Mouse (Mus musculus): ENCODE results near the gene Pbx2. TPM values are rescaled to one million over a fixed set of nuclear protein-coding genes. Genes with fewer than 3 reads are reported as not detected.

Pbx2 gene
- total RNA-seq, 2 experiments from 2014 or later = 66.9 to 69.5 TPM

DNA sequence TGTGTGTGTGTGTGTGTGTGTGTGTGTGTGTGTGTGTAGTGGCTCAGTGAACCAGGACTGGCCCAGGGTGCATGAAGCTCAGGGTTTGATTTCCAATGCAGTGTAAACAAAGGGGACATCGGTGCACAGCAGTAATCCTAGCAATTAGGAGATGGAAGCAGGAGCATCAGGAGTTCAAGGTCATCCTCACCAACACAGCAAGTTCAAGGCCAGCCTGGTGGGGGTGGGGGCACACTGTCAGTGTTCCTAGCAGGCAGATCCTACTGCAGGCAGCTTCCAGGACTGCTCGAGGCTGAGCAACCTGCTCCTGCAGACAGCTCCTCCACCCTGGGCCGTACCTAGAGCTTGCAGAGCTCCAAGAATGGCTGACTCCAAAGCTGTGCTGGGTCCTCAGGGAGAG lies 28.5 kb upstream of the Pbx2 start:
- no peak for TF ChIP-seq CTCF (conservative IDR thresholded peaks at IDR 0.05)
- no peak for DNase-seq (ENCODE audit: low spot score in 2 of 2)
- Histone ChIP-seq H3K4me3 (no peak overlapping the region), H3K27ac (no peak overlapping the region)

GRCm38 (mm10) chr17:34563354-34563753 lies 27.7 kb upstream of the Pbx2 start:
- TF ChIP-seq CTCF (conservative IDR thresholded peaks at IDR 0.05) = no peak
- Histone ChIP-seq H3K27ac (no peak overlapping the region), H3K4me3 (no peak overlapping the region)
- DNase-seq (ENCODE audit: low spot score in 2 of 2) = no peak

- peak within 1 kb of the TSS; percentile 80 for H3K27ac ChIP-seq
- TF ChIP-seq CTCF (conservative IDR thresholded peaks at IDR 0.05) = no peak
- DNase-seq (ENCODE audit: low spot score in 2 of 2) = no peak
- H3K4me3 ChIP-seq = peak within 1 kb of the TSS; percentile 36
These were observed 27.1 kb upstream of the Pbx2 start, which contains the start of gene Notch4 for GRCm38 (mm10) chr17:34564003-34564421. TSS of gene Notch4 (plus strand) at chr17:34564268.

- DNase-seq (ENCODE audit: low spot score in 2 of 2) = no peak
- Histone ChIP-seq H3K4me3 (peak overlapping the region; percentile 36), H3K27ac (peak overlapping the region; percentile 80)
These were observed 26.3 kb upstream of the Pbx2 start for GRCm38 (mm10) chr17:34564796-34565195.

DNA sequence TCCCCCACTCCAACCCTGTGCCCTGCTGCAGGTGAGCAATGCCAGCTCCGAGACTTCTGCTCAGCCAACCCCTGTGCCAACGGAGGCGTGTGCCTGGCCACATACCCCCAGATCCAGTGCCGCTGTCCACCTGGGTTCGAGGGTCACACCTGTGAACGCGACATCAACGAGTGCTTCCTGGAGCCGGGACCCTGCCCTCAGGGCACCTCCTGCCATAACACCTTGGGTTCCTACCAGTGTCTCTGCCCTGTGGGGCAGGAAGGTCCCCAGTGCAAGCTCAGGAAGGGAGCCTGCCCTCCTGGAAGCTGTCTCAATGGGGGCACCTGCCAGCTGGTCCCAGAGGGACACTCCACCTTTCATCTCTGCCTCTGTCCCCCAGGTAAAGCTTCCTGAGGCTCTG lies 23.8 kb upstream of the Pbx2 start:
- H3K4me3 ChIP-seq = no peak overlapping the region
- no peak for TF ChIP-seq CTCF (conservative IDR thresholded peaks at IDR 0.05)
- DNase-seq (ENCODE audit: low spot score in 2 of 2) = no peak
- no peak overlapping the region for H3K27ac ChIP-seq

More at GRCm38 (mm10) chr17:34564796-34565195, 26.3 kb upstream of the Pbx2 start:
- TF ChIP-seq CTCF (conservative IDR thresholded peaks at IDR 0.05) = no peak

DNA sequence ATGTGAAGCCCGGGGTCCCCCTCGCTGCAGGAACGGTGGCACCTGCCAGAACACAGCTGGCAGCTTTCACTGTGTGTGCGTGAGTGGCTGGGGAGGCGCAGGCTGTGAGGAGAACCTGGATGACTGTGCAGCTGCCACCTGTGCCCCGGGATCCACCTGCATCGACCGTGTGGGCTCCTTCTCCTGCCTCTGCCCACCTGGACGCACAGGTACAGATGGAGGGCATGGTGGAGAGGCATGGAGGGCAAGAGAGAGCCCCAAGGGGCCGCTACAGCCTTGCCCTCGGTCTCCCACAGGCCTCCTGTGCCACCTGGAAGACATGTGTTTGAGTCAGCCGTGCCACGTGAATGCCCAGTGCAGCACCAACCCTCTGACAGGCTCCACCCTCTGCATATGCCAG lies 22.6 kb upstream of the Pbx2 start:
- H3K27ac ChIP-seq = no peak overlapping the region
- DNase-seq (ENCODE audit: low spot score in 2 of 2) = no peak
- TF ChIP-seq CTCF (conservative IDR thresholded peaks at IDR 0.05) = no peak
- no peak overlapping the region for H3K4me3 ChIP-seq

- DNase-seq (ENCODE audit: low spot score in 2 of 2) = no peak
- Histone ChIP-seq H3K27ac (no peak overlapping the region), H3K4me3 (no peak overlapping the region)
- TF ChIP-seq CTCF (conservative IDR thresholded peaks at IDR 0.05) = no peak
These were observed 21.1 kb upstream of the Pbx2 start for GRCm38 (mm10) chr17:34569919-34570318.

DNA sequence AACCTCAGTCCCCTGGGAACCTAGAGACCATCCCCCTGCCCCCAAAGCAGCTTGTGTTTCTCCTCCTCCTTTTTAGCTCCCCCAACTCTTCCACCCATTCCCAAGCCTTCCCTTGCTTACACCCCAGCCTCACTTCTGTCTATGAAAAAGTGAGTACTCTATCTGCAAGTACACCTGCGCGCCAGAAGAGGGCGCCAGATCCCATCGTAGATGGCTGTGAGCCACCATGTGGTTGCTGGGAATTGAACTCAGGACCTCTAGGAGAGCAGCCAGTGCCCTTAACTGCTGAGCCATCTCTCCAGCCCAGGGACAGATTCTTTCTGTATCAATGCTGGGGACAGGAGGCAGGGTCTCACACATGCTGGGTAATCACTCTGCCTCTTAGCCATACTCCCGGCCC lies 19.2 kb upstream of the Pbx2 start:
- H3K27ac ChIP-seq = no peak overlapping the region
- peak; percentile 68 for TF ChIP-seq CTCF (conservative IDR thresholded peaks at IDR 0.05)
- DNase-seq (ENCODE audit: low spot score in 2 of 2) = no peak
- H3K4me3 ChIP-seq = no peak overlapping the region

GRCm38 (mm10) chr17:34572361-34572760 lies 18.7 kb upstream of the Pbx2 start:
- TF ChIP-seq CTCF (conservative IDR thresholded peaks at IDR 0.05) = no peak
- Histone ChIP-seq H3K27ac (no peak overlapping the region), H3K4me3 (no peak overlapping the region)
- no peak for DNase-seq (ENCODE audit: low spot score in 2 of 2)

DNA sequence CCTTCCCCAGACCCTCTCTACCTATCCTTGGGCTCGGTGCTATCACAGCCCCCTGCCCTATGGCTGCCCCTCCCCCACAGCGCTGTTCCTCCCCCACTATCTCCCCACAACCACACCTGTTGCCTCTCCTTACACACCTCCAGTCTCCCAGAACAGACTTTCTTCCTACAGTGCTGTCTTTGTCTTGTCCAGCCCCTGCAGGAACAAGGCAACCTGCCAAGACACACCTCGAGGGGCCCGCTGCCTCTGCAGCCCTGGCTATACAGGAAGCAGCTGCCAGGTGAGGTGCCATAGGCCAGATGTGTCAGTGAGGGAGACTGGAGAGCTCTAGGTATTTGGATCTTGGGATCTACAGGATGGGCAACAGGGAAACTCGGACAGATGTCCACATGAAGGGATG lies 14.5 kb upstream of the Pbx2 start:
- no peak for TF ChIP-seq CTCF (conservative IDR thresholded peaks at IDR 0.05)
- H3K27ac ChIP-seq = no peak overlapping the region
- H3K4me3 ChIP-seq = no peak overlapping the region
- DNase-seq (ENCODE audit: low spot score in 2 of 2) = no peak

DNA sequence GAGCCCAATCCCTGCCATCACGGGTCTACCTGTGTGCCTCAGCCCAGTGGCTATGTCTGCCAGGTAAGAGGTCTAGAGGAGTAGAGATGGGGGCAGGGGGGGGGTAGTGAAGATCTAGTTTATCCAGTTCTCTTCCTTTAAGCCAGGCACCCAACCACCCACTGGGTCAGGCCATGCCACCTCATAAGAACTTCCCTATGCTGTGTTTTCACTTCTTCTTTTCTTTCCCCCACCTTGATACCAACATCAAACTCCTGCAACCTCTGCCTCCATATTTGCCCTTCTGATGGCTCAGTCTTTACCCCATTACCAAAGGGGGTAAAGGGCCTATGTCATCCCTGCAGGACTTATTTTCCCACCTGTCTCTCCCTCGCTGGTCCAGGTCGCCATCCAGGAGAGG lies 13.0 kb upstream of the Pbx2 start:
- Histone ChIP-seq H3K4me3 (no peak overlapping the region), H3K27ac (no peak overlapping the region)
- no peak for TF ChIP-seq CTCF (conservative IDR thresholded peaks at IDR 0.05)
- no peak for DNase-seq (ENCODE audit: low spot score in 2 of 2)

DNA sequence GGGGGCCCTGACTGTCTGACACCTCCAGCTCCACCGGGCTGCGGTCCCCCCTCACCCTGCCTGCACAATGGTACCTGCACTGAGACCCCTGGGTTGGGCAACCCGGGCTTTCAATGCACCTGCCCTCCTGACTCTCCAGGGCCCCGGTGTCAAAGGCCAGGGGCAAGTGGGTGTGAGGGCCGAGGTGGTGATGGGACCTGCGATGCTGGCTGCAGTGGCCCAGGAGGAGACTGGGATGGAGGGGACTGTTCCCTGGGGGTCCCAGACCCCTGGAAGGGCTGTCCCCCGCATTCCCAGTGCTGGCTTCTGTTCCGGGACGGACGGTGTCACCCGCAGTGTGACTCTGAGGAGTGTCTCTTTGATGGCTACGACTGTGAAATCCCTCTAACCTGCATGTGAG lies 8.5 kb upstream of the Pbx2 start:
- TF ChIP-seq CTCF (conservative IDR thresholded peaks at IDR 0.05) = no peak
- no peak overlapping the region for H3K4me3 ChIP-seq
- no peak overlapping the region for H3K27ac ChIP-seq
- DNase-seq (ENCODE audit: low spot score in 2 of 2) = no peak

DNA sequence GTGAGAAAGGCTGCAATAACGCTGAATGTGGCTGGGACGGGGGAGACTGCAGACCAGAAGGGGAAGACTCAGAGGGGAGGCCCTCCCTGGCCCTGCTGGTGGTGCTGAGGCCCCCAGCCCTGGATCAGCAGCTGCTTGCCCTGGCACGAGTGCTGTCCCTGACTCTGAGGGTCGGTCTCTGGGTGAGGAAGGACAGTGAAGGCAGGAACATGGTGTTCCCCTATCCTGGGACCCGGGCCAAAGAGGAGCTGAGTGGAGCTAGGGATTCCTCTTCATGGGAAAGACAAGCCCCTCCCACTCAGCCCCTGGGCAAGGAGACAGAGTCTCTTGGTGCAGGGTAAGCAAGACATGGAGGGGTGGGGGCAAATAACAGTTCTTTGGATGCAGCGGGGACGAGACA lies 7.7 kb upstream of the Pbx2 start:
- DNase-seq (ENCODE audit: low spot score in 2 of 2) = no peak
- no peak for TF ChIP-seq CTCF (conservative IDR thresholded peaks at IDR 0.05)
- H3K27ac ChIP-seq = no peak overlapping the region
- no peak overlapping the region for H3K4me3 ChIP-seq

DNA sequence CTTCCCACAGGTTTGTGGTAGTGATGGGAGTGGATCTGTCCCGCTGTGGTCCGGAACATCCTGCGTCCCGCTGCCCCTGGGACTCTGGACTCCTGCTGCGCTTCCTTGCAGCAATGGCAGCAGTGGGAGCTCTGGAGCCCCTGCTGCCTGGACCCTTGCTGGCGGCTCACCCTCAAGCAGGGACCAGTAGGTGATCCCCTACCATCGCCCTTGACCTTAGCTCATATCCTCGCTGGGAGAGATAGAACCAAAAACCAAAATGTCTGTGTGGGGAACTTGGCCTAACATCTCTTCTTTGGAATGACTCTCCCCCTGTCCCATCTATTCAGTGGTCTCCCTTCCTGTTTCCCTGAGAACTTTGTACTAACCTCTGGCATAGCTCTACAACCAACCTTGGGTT lies 7.2 kb upstream of the Pbx2 start:
- DNase-seq (ENCODE audit: low spot score in 2 of 2) = no peak
- Histone ChIP-seq H3K4me3 (no peak overlapping the region), H3K27ac (no peak overlapping the region)
- TF ChIP-seq CTCF (conservative IDR thresholded peaks at IDR 0.05) = no peak

DNA sequence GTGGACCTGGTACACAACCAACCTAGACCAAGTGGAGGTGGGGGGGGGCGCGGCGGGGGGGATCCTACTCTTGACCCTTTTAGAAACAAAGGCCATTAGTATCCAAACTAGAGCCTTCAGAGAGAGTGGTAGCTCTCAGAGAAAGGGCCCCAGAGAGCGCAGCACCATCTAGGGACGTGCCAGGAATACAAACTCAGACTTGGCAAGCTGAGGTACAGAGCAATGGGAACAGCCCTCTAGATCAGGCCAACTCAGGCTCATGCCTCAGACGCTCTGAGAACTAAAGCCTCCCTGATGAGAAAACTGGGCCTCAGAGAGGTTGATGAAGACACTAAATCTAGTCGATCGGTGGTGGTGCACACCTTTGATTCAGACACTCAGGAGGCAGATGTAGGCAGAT lies 5.9 kb upstream of the Pbx2 start:
- H3K4me3 ChIP-seq = no peak overlapping the region
- TF ChIP-seq CTCF (conservative IDR thresholded peaks at IDR 0.05) = no peak
- H3K27ac ChIP-seq = peak overlapping the region; percentile 97; the same call in 1 of the 2 replicates
- no peak for DNase-seq (ENCODE audit: low spot score in 2 of 2)
